In genomic region chr10:34464321-34464720, GRCm38 (mm10) we compare ENCODE assay signal across 19 mouse cellular contexts. TPM values are rescaled to one million over a fixed set of nuclear protein-coding genes. Genes with fewer than 3 reads are reported as not detected.
"Had no signal": no experiment of that assay in that cellular context is flagged by ENCODE, and none has a peak within 500 bp of the region (broad histone marks: within the 10 kb centered on the region; RNA-seq: fewer than 3 reads in every experiment).

No protein-coding gene starts in this region.

- H3K4me3 ChIP-seq: layer of hippocampus, adult 2 months; limb, embryonic 10.5 days; limb, embryonic 13.5 days; liver, embryonic 13.5 days; neural tube, embryonic 12.5 days; neural tube, embryonic 15.5 days had no signal

- H3K27ac ChIP-seq: kidney, postnatal 0 days; layer of hippocampus, adult 2 months; limb, embryonic 10.5 days; limb, embryonic 13.5 days; liver, embryonic 13.5 days; neural tube, embryonic 12.5 days; neural tube, embryonic 15.5 days had no signal

- H3K36me3 ChIP-seq: limb, embryonic 10.5 days; limb, embryonic 13.5 days; liver, embryonic 13.5 days; neural tube, embryonic 12.5 days; neural tube, embryonic 15.5 days had no signal

- DNase-seq: kidney, postnatal 25 days; layer of hippocampus, adult 9-11 months; liver, embryonic 13.5 days; lung, adult 2 months; lung, postnatal 14 days; lung, postnatal 4 days; midbrain, embryonic 14.5 days; retina, postnatal 1 day; thymus, adult 2 months; thymus, postnatal 25 days had no signal

- H3K4me2 ChIP-seq: limb, embryonic 13.5 days; liver, embryonic 13.5 days; midbrain, embryonic 11.5 days; neural tube, embryonic 12.5 days; neural tube, embryonic 15.5 days had no signal

- H3K4me1 ChIP-seq: limb, embryonic 10.5 days; limb, embryonic 13.5 days; liver, embryonic 13.5 days; neural tube, embryonic 12.5 days; neural tube, embryonic 15.5 days had no signal

- H3K9ac ChIP-seq: limb, embryonic 13.5 days; liver, embryonic 13.5 days; neural tube, embryonic 12.5 days; neural tube, embryonic 15.5 days had no signal

- H3K27me3 ChIP-seq: limb, embryonic 13.5 days; liver, embryonic 13.5 days; neural tube, embryonic 12.5 days; neural tube, embryonic 15.5 days had no signal

- H3K9me3 ChIP-seq: limb, embryonic 10.5 days; limb, embryonic 13.5 days; liver, embryonic 13.5 days; neural tube, embryonic 12.5 days; neural tube, embryonic 15.5 days had no signal

RNA-seq across cellular contexts. Expression of gene Frk, which starts 18.9 kb away (rescaled TPM):
- total RNA-seq: megakaryocyte progenitor cell, adult 5-6 weeks; megakaryocyte-erythroid progenitor cell, adult 5-6 weeks had no signal
